Mouse (Mus musculus): ENCODE measurements around the gene E2f1.

Gene E2f1

GRCm38 (mm10) chr2:154569836-154570286 lies at the start of gene E2f1:
E2f1 (minus strand) TSS chr2:154569892.
- DNase-seq (ENCODE audit: low spot score), result peak; percentile 87

GRCm38 (mm10) chr2:154617061-154617460 lies 47.4 kb upstream of the E2f1 start:
- no peak for DNase-seq (ENCODE audit: low spot score)

DNA sequence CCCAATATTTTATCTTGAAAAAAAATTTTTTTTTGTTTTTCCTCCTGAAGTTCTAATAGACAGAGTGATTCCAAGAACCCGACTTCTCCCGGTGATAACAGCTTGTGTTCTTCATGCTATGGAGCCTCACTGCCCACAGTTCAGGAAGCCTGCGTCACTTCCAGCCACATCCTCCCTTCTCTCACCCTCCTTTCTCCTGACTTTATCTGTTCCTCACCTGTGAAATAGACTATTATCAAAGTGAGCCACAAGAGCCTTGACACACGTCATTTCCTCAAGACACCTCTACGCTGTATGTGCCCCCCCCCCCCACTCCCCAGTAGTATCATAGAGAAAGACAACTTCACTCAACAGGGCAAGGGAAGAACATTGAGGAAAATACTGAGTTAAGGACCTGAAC lies 46.0 kb upstream of the E2f1 start:
- no peak for DNase-seq (ENCODE audit: low spot score)

DNA sequence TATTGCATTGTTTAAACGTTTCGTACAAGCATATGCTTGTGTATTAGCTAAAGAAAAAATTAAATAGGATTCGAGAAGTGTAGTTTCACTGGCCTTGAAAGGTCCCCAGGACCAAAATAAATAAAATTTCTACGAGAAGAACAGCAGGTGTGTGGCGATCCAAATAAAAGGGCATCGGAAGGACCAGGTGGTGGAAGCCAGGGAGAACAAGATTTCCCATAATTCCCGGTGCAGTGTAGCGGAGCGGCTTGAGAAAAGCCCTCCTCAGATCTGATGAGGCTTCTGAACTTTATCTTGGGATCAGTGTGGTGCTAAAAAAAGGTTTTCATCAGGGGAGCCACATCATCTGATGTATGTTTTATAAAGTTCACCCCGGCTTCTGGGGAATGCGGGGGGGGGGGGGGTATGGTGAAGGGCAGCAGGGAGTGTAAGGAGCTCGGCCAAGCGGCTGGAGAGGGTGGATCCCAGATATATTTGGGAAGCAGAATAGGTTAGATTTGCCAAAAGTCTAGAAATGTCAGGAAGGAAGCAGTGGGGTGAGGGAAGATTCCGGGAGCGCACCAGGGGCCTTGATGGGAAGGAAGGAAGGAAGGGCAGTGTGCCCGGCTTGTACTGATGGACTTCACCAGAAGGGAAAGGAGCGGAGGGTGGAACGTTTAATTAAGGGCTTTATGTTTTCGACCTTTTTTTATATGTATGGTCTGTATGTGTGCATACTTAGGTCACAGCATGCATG lies 45.3 kb upstream of the E2f1 start:
- DNase-seq (ENCODE audit: low spot score), result no peak

DNA sequence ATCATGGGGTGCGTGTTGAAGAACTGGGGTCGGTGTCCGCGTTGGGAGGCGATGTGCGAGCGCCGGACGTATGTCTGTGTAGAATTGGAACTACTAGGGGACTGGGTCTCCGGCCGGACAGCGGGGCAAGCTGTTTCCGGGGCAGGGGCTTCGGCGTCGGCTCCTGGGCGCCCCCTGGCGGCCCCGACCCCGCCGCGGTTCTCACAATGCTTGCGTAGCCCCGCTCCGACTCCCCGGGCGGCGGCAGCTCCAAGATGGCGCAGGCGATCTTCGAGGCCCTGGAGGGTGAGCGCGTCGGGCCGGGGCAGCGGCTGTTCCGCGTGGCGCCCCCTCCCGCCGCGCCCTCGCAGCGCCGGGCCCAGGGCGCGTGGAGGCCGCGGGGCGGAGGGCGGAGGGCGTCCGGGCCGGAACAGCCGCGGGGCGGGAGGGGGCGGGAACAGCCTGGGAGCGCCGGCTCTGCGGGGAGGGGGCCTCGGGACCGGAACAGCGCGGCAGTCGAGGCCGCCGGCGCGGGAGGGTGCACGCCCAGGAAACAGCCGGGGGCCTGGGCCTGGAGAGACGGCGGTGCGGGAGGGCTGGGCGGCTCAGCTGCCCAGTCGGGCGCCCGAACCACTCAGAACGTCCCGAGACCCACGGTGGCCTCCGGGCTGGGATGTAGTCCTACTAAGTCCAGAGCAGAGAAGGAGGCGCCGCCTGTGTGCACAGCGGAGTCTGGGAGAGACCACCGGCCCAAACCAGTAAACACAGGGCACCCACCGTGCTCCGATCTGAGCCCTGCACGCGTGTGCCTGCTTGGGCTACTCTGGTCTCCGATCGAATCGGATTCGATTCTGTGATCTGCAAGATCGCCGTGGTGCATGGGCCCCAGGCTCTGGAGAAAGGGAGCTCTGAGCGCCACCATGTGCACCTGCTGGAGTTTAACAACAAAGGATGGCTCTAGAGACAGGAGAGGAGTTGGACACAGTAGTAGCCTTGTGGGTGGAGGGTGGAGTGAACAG lies 43.7 kb upstream of the E2f1 start, which contains the start of the genes Zfp341 and 4930519P11Rik:
TSS of gene Zfp341 (plus strand) at position 180 of the 998 bp plus-strand sequence.
TSS of gene 4930519P11Rik (minus strand) at position 320 of the 998 bp plus-strand sequence.
- DNase-seq (ENCODE audit: low spot score), result peak; percentile 89

GRCm38 (mm10) chr2:154609050-154609767 lies 39.5 kb upstream of the E2f1 start:
- no peak for DNase-seq (ENCODE audit: low spot score)

- DNase-seq (ENCODE audit: low spot score), result no peak
Measured at GRCm38 (mm10) chr2:154606965-154607364, 37.3 kb upstream of the E2f1 start.

GRCm38 (mm10) chr2:154604156-154604555 lies 34.5 kb upstream of the E2f1 start:
- no peak for DNase-seq (ENCODE audit: low spot score)

- peak; percentile 98 for DNase-seq (ENCODE audit: low spot score)
Measured at GRCm38 (mm10) chr2:154603638-154604153, 34.0 kb upstream of the E2f1 start, which contains the start of gene Pxmp4. Pxmp4 (minus strand) TSS chr2:154603708.

DNA sequence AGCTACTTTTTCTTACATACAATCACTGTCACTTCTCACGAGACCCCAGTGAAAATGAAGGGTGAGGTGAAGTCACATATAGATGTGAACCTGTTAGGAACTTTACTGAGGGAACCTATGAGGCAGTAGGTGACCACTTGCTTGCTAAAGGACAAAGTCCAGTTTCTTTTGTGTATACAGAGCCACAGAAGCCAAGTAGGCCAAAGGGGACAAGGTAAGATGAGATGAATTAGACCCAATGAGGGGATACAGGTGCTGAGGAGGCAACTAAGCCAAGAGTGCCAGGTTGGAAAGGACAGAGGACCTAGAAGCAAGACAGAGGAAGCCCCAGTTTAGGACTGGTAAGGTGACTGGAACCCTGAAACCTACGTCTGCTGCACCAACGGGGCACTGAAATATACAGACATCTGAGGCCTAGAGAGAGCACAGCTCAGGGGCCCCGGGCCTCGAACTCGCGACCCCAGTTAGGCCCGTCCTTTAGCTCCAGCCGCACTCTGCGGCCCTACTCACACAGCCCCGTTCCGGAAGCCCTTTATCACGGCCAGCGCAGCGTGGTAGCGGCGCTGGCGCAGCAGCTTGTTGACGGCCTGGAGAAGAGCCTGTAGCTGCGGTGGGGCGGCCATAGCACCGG lies 33.4 kb upstream of the E2f1 start:
- DNase-seq (ENCODE audit: low spot score), result no peak

DNA sequence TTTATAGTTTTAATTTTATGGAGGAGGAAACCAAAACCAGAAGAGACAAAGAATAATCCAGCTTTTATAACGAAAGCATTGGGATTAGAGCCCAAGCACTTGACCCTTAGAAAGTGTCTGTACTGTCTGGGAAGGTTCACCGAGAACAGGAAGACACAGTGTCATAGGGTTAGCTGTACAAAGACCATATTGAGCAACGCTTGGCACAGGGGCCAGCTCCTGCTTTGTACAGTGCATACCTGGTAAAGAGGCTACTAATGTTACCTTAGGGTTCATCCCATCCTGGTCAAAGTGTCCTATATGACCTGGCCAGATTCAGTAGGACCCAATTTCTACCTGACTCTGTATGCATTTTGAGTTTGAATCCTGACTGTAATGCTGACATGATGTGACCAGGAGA lies 31.6 kb upstream of the E2f1 start:
- DNase-seq (ENCODE audit: low spot score), result no peak

- no peak for DNase-seq (ENCODE audit: low spot score)
Measured at GRCm38 (mm10) chr2:154600586-154600985, 30.9 kb upstream of the E2f1 start.

DNA sequence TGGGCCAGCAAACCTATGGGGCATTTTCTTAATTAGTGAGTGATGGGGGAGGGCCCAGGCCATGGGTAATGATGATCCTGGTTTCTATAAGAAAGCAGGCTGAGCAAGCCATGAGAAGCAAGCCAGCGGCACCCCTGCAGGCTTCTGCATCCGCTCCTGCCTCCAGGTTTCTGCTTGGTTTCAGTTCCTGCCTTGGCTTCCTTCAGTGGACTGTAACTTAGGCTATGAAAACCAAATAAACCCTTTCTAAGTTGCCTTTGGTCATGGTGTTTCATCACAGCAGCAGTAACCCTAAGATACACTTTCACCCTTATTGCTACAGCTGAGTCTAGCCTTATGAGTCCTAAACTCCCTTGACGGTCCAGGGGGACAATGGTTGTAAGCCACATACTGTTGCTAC lies 27.7 kb upstream of the E2f1 start:
- DNase-seq (ENCODE audit: low spot score), result no peak

GRCm38 (mm10) chr2:154595775-154596174 lies 26.1 kb upstream of the E2f1 start:
- DNase-seq (ENCODE audit: low spot score), result no peak

DNA sequence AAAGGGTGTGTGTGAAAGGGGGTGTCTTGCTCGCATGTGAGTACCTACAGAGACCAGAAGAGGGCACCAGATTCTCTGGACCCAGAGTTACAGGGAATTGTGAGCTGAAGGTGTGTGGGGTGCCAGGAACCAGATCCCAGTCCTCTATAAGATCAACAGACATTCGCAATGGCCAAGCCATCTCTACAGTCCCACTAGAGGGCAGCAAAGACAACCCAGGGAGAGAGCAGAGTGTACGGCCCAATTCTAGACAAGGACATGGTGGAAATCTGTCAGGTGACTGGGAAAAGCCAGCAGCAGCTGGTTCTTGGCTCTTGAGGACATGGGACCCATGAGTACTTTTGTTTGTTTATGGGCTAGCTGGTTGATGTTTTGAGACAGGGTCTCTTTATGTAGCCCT lies 23.3 kb upstream of the E2f1 start:
- no peak for DNase-seq (ENCODE audit: low spot score)

DNA sequence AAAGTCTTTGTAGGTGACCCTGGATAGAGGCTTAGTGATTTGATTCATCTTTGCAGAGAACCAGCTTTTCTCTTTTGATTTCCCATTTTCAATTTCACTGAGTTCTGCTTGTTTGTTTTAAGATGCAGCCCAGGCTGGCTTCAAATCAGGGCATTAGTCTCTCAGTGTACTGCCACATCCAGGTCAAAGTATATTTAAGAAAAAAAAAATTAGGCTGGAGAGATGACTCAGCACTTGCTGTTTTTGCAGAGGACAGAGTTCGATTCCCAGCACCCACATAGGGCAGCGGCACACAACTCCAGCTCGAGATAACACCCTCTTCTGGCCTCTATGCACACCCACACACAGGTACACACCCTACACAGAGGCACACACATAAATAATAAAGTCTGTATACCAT lies 21.5 kb upstream of the E2f1 start:
- DNase-seq (ENCODE audit: low spot score), result no peak

GRCm38 (mm10) chr2:154589051-154589450 lies 19.4 kb upstream of the E2f1 start:
- DNase-seq (ENCODE audit: low spot score), result no peak

DNA sequence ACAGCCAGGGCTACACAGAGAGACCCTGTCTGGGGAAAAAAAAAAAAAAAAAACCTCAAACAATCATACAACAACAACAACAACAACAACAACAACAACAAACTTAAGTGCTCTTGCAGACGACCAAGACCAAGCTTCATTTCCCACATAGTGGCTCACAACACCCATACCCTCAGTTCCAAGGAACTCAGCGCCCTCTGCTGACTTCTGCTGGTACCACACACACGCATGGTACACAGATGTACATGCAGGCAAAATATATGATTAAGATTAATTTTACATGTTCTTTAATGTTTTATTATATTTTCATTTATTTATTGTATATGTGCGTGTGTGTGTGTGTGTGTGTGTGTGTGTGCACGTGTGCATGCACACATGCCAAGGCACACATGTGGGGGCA lies 16.7 kb upstream of the E2f1 start:
- DNase-seq (ENCODE audit: low spot score), result no peak

DNA sequence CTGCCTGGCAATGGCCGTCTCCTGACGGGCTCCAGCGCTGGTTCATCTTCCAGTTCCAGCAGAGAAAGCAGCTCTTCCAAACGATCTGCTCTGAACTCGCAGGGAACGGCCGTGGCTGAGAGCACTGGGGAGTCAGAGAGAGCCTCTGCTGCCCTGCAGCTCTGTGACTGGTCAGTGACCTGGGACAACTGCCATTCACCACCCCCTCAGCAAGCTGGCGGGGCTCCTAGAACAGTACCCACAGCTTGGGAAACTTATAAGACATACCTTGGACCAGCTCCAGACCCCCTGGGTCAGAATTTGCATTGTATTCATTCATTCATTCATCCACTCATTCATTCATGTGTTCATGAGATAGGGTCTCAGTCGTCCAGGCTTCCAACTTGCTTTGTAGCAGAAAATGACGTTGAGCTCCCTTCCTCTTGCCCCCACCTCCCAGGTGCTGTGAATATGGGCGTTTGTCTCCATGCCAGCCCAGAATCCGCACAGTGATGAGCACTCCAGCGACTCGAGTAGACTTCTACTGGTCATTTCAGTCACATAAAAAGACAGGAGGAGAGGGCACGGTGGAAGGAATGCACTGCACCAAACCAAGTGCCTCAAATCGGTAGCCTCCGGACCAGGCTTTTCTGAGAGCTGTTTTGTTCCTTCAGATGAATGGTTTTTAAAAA lies 15.4 kb upstream of the E2f1 start:
- no peak for DNase-seq (ENCODE audit: low spot score)

Data from ovary, postnatal 14 days (tissue).